Mouse (Mus musculus) kidney, postnatal 10 days (tissue): ENCODE data around the gene Dlg1.

Source experiments
- DNase-seq: peaks from one replicate; pipeline ENCODE4 v3.0.0; 2021; ENCODE audit warnings: mixed read lengths

Gene Dlg1

DNA sequence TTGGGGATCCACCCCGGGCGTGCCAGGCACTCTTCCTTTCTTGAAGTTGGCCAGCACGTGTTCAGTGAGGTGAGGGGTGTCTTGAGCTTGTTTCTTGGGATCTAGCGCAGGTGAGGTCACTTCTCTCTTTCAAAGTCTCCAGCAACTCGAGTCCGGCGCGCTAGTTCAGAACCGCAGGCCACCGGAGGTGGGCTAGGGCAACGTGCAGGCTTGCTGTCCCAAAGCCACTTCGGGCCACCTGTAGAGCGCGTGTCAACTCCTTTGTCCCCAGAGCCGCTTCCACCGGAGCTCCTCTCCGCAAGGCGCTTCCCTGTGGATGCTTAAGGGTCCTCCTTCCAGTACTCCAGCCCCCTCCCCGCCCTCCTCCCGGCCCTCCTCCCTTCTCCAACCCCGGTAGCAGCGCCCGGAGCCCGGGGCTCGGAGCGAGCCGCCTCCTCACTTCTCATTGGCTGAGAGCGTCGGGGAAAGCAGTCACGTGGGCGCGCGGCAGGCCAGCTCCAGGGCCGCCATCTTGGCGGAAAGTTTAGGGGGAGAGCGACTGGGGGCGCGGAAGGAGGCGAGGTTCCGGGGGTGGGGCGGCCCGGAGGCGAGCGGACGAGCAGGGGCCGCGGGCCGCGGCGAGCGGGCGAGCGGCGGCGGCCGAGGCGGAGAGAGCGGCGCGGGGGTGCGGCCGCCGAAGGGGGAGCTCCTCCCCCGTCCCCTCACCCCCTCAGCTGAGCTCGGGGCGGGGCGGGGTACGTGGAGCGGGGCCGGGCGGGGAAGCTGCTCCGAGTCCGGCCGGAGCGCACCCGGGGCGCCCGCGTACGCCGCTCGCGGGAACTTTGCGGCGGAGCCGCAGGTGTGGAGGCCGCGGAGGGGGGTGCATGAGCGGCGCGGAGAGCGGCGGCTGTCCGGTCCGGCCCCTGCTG, at the start of gene Dlg1:
TSS of gene Dlg1 (plus strand) at position 65 of the 908 bp plus-strand sequence.
- peak; percentile 93 for DNase-seq

DNA sequence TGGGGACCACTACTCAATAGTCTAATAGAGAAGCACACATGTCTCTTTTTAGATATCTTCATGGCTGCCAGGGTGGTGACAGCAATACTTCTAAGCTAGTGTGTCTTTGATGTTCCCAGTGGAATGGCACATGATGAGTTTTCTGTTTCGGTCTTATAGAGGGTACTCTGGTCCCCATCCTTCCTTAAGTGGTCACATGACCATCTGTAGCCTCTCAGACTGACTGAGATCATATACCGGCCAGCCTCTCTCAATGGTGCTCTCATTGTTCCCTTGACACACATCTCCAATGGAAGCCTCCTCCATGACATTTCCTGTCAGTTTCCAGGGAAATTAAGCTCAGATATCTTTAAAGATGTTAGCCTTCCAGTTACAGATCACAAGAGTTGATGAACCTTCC, 46.9 kb upstream of the Dlg1 start:
- no peak for DNase-seq

DNA sequence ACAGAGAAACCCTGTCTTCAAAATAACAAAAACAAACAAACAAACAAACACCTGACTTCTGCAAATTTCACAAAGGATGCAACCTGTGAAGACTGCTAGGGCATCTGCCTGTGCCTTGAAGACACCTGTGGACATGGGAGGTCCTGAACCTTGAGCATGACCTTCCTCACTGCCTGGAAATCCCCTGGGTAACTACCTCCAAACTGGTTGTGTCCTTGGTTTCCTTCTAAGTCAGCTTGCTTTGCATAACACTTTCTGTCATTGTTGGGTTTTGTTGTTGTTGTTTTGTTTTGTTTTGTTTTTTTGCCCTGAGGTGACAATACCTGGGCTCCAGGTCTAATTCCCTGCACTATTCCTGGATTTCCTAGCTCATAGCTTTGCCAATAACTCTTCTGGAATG, 46.1 kb upstream of the Dlg1 start:
- DNase-seq, result no peak

DNA sequence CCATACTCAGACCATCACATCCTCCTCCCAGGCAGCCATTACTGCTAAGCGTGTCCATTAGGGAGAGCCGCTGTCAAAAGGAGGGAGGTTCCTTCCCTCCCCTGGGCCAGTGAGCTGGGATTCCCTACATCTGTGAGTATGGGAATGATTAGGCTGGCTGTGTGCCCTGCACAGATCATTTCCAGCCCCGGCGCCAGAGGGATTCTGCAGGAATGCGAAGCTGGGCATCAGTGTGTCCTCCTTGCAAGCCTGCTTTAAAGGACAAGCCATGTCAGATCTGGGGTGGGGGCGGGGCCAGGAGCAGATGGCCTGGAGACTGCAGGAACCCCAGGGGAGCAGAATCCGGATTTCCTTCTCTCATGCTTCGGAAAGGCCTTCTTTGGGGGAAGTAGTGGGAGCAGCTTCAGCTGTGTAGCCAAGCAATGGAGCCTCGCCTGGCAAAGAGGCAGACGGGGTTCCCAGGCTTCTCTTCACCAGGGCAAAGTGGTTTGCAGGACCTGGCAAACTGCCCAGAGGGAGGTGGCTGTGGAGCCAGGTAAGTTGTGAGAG, 45.3 kb upstream of the Dlg1 start:
- peak; percentile 83 for DNase-seq

DNA sequence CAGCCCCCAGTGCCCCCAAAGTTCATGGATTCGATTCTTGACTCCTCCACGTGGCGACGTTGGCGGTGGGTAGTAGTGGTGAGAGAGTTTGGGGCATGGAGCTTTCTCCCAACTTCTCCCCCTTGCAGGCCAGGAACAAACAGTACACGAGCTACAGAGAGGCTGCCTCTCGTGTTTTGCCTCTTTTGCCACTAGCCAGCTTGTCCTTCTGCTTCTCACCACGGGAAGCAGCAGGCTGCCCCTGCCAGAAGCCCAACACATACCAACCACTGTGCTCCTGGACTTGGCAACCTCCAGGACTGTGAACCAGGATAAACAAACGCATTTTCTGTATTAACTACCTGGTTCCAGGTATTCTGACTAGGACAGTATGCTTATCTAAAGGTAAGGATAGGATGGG, 44.6 kb upstream of the Dlg1 start:
- peak; percentile 28 for DNase-seq

DNA sequence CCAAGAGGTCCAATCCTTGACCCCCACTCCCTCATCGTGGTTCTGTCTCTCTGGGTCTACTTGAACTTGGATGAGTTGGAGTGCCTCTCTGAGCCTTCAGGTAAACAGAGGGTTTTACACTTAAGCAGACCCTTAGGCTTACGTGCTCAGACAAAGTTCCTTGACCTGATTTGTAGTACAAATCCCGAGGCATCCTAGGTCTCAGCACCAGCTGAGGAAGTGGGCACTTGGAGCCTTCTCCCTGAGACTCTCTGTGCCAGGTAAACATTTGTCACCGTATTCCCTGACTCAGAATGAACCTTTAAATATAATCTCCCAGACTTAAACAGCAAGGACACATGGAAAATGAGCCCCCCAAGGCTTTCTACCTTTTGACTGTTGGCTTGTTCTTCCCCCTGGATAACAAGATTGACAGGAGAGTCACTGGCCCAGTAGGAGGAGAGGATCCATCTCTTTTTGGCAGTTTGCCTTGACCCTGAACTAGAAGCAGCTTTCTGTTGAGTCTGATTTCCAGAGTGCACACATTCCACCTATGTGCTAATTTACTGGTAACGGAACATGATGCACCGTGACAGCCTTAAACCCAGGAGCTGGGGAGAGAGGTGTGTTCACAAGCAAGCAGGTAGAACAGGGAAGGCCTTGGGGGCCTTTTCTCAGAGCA, 43.4 kb upstream of the Dlg1 start:
- DNase-seq, result no peak

DNA sequence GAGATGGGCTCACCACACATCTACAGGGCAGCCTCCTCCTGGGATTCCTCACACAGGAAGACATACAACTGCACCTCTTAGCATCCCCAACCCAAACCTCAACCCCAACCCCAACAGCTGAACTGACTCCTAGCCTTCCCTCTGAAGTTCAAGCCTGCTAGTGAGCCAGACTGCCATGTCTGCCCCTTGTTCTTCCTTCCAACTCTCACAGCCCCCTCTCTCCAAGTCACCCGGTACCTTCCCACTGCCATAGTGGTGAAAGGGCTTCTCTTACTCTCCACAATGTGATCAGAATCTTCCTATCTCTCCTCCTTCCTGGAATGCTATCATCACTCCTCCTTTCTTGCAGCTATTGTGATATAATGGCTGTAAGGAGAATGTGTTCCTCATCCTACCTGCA, 40.9 kb upstream of the Dlg1 start:
- no peak for DNase-seq

DNA sequence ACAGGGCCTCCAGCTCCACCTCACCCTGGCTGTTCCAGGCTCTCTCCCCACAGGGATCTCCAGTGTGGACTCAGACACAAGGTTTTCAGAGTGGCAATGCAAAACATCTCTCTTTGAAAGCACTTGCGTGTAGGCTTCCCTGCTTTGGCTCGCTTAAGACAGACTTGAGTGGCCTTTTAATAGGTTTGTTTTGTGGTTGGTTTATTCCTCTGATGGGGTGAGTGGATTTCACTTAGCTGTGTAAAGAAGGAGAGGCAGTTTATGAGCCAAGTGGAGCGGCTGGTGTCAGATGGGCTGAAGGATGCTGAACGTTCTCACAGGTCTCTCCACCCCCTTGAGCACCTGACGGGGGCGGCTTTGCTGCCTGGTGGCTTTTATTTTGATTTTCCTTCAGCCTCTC, 40.1 kb upstream of the Dlg1 start:
- DNase-seq, result no peak

DNA sequence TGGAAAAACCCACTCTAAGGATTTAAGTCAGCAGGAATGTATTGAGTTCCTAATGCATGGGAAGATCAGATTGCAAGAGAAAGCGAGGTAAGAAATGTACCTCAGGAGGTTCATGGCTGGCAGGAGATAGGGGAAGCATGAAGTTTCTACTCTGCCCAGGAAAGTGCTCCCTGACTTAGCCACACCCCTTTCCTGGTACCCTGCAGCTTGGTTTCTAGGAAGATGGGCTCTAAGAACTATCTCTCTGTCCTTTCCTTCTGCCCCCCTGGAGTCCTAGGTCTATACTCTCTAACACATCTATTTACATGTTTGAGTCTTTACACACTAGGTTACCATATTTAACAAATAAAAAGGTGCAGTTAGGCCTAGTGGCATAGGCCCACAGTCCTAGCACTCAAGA, 38.5 kb upstream of the Dlg1 start:
- DNase-seq, result no peak

DNA sequence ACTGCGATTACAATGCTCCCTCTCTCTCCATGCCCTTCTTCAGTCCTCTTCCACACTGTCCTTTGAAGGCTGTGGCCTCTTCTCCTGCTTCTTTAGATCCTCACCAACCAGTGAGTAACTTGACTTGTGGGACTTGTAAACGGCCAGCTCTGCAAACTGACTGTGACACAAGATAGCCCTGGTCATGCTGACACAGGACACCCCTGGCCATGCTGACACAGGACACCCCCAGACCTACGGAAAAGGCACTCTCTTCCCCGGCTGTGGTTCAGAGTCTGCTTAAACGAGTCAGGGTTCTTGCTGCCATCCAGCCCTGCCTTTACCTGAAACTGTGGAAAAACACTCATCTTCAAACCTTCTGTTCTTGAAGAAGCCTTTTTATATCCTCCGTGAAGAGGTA, 36.9 kb upstream of the Dlg1 start:
- DNase-seq, result no peak

DNA sequence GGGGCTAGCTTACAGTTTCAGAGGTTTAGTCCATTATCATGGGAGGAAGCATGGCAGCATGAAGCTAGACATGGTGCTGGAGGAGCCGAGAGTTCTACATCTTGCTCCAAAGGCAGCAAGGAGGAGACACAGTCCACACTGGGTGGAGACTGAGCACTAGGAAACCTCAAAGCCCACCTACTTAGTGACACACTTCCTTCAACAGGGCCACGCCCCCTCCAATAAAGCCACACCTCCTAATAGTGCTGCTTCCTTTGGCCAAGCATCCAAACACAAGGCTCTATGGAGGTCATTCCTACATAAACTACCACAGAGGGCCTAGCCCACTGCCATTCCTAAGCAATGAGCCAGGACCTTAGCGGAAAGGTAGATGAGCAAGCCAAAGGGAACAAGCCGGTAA, 32.9 kb upstream of the Dlg1 start:
- DNase-seq, result no peak

DNA sequence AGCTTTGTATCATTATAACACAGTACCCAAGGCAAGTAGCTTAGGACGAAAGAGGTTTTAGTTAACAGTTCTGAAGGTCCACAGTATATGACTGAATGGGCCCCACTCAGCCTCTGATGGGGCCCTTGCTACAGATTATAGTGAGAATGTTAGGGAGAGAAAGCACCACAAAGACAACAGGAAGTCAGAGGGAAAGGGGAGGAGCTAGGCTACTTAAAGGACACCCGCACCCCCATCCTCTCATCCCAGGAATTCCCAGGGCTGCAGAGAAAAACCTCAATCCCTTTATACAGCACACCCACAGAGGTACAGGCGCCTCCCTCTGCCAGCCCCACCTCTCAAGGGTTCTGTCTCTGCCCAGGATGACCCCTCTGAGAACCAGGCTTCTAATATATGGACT, 32.2 kb upstream of the Dlg1 start:
- no peak for DNase-seq

DNA sequence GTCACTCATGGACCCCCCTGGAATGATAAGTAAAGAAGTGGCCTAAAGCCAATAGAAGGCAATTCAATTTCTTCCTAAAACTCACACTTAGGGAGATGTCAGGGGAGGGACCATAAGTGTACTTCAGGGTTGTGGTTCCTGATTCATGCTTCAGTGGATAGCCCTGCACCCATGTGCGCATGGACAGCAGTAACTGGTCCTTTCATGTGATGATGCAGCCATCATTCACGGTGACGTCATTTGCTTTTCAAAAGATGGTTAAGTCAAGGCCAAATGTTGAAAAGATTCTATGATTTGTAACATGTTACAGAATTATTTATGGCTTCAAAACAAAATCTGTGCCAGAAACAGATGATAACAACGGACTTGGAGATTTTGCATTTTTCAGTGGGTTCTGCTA, 28.9 kb upstream of the Dlg1 start:
- DNase-seq, result no peak

DNA sequence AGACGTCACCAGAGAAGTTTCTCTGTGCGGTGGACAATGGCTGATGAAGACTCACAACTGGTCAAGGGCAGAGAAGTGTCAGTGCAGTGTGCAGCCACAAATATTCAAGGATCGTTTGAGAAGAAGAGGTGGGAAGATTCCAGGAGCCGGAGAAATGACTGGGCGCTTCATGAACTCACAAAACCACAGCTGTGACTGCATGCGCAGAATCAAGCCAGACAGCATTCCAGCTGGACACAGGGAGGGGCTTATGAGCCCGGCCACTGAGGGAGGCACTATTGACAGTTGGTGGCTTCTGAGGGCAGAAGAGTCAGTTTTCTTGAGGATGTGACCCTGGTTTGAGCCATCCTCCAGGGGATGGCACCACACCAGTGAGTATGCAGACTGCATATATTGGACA, 24.9 kb upstream of the Dlg1 start:
- peak; percentile 63 for DNase-seq

DNA sequence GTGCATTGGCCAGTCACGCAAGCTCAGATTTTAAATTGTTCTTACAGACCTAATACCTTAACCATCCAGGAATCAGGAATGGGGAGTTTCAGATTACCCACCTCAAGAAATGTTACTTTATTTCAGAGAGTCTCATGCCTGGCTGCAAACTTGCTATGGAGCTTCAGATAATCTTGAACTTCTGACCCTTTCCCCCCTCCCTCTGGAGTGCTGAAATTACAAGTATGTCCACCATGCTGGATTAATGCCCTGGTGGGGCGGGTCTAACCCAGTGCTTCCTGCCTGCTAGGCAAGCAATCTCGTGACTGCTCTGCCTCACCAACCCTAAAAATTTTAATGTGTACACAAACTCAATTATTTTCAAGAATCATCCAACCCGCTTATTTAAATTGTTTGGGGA, 23.3 kb upstream of the Dlg1 start:
- peak; percentile 73 for DNase-seq

DNA sequence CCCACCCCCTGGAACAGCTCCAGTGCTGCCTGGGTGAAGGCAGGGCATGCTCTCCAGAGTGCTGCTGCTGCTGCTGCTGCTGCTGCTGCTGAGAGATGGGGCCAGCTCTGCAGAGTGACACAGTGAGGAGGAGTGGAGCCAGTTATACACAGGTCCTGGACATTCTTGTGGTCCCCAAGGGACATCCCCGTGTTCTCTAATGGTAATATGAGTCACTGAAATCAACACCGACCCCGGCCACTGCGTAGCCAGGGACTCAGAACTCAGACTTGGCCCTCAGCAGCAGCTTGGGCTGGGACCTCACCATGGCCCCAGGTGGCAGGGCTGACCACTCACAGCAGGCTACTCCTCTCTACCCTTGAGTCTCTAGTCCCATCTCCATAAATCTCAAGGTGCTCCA, 21.5 kb upstream of the Dlg1 start:
- DNase-seq, result no peak

DNA sequence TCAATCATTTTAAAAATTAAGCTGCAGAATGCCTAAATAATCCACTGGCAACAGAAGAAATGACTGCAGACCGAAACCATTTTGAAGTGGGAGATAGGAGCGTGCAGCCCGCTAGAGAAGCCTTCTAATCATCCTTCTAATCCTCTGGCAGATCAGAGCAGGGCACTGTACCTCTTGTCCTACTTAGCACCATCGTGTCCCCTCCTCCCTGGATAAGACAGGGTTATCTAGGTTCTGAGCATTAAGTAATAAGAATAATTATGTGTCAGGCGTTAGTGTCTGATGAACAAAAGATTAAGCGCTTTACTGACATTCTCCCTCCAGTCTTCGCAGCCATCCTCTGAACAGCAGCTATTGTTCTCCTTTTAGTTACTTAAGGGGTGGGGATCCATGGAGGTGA, 16.0 kb upstream of the Dlg1 start:
- no peak for DNase-seq

DNA sequence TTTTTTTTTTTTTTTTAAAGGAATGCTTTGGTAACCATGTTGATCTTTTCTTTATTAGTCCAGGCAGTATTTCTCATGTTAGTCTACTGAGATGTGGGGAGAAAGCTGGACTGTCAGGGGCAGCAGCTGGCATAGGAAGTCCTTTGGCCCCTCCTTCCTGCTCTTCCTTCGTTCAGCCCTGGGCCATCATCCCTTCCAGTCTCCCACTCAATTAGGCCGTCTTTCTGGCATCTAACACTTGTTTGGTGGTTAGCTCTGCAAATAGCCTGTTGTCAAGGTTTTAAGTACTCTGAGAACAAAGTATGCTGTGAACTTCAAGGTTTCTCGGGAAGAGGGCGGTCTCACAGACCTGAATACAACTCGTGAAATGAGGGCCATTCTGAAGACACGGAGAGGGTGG, 12.5 kb upstream of the Dlg1 start:
- no peak for DNase-seq

DNA sequence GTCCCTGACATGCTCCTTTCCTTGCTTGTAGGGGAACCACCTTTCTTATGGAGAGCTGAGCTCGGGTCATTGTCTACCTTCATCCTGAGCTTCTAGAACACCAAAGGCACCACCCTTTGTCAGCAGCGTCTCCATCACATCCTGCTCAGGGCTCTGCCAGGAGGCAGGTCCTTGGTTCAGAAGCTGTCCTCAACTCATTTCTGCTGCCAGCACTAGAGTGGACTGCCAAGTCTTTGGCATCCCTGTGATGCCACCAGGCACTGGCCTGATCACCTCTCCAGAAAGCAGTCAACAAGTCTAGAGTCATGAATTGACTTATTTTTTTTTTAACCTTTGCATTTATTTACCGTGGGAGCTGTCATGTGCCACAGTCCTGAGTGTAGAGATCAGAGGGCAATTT, 11.7 kb upstream of the Dlg1 start:
- DNase-seq, result no peak

DNA sequence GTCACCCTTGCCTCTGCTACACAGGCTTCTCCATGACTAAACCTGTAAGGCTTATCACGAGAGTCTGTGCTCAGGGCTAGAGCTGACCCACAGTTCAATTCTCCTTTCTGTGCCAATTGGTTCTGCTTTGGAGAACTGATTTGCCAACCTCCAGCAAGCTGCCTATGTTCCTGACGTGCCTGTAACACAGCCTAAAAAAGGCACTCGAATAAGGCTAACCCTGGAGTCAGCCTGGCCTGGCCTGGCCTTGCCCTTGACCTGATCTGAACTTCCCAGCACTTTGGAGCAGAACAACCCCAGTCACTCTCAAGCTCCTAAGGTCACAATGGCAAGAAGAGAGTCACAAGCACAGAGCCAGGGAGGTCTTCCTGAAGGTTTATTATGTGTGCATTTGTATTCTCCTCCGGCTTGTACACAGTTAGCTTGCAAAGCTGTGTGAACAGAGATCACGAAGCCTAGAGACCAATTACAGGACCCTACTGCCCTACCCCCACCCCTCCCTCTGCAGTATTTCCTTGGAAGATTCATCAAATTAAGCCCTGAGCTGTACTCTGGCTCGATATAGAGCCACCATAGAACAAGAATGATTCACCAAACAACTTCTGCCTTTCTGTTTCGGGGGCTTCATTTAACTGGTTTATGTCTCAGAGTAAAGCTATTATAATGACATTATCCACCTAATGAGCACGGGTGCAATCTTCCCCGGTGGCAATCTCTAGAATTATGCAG, 11.0 kb upstream of the Dlg1 start:
- DNase-seq, result no peak

DNA sequence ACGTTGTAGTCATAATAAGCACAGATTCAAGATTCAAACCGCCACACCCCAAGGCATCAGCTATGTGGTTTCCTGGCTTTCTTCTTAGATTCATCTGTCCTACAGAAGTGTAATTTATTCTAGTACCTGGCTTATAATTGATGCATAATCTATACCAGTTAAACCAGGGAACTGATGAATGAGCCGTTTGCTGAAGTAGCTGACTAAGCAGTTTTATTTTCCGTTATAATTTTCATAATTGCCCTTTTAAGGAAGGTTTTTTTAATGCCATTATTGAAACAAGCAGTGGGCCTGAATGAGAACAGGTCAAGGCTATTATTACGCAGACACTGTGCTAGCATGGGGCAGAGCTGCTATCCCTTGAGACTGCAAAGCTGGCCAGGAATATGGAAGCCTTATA, 9.6 kb upstream of the Dlg1 start:
- no peak for DNase-seq

DNA sequence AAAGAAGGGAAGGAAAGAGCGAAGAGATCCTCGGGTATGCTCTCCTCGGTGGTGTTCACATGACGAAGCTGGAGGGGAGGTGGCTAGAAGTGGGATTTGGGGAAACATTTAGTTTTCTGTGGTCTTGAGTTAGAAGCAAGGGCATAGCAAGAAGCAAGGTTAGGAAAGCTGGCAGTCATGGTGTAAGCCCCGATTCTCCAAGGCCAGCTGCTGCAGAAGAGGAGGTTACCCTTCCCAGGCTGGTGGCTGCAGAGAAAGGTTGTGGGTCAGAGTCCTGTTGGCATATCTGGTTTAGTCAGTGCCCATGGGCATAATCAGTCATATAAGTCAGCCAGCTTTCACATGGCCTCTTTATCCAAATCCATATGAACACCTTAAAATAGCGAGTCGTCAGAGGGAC, 9.2 kb upstream of the Dlg1 start:
- DNase-seq, result no peak

DNA sequence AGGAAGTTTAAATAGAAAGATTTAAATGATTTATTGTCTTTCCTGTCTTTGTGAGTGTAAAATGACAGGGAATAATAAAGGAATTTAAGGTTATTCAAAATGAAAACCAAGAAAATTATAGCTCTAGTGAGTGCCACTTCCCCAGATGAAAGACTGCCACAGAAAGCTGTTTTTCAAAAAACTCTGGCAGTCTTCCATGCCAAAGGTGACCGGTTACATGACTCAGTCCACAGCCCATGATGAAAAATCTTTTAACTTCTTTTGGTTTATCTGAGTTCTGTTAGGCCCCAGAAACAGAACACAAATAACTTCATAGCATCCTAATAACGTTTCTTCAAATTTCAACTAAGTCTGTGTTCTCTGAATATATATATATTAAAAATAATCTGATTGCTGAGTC, 7.7 kb upstream of the Dlg1 start:
- DNase-seq, result no peak

DNA sequence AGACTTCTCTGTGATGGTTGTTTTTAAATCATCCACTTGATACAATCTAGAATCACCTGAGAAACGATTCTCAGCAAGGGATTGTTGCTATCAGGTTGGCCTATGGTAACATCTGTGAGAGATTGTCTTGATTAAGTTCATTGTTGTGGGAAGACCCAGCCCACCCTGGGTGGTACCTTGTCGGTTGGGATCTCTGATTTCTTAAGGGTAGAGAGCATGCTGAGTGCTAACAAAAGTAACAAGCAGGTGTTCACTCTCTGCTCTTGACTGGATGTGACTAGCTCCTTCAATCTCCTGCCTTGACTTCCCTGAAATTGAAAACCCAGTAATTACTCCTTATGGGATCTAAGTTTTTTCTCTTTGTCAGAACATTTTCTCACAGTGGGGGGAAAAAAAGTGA, 5.7 kb upstream of the Dlg1 start:
- no peak for DNase-seq
